Mouse (Mus musculus) stomach, postnatal 0 days (tissue): ENCODE measurements around the gene Tef.
A peak's percentile ranks its signal among the peaks of the same experiment; 100 is the strongest.

Source experiments
- CTCF ChIP-seq: IDR thresholded peaks from 2 replicates; pipeline ENCODE4 v1.5.1; 2016; ENCODE audit warnings: antibody characterized with exemption, low read depth, mild to moderate bottlenecking, moderate library complexity
- EP300 ChIP-seq: optimal IDR thresholded peaks from 2 replicates; pipeline ENCODE3; 2016; ENCODE audit warnings: antibody characterized with exemption

DNA sequence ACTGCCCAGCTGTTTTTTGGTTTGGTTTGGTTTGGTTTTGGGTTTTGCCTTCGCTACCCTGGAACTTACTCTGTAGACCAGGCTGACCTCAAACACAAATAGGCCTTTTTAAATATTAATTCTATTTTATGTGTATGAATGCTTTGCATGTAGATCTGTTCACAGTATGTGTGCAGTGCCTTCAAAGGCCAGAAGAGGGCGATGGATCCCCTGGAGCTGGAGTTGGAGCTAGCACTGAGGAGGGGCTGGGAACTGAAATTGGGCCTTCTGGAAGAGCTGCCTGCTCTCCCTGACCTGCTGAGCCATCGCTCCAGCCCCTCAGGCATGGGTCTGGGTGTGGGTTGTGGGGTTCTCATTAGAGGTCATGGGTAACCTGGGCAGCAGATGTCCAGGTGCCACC, 40.3 kb upstream of the Tef start:
- TF ChIP-seq CTCF = peak; percentile 40; the same call in 1 of the 2 replicates
- TF ChIP-seq EP300 = no peak
